Mouse (Mus musculus) heart, embryonic 15.5 days (tissue): ENCODE results near the gene Hnrnpul1. TPM values are rescaled to one million over a fixed set of nuclear protein-coding genes. Genes with fewer than 3 reads are reported as not detected.

Experiments
- ATAC-seq: fragments of 200-750 bp; cut with Nextera tagmentation; replicated peaks from 2 replicates; pipeline ENCODE4 v1.8.0; 2017; ENCODE audit warnings: low read depth, moderate TSS enrichment; ENCODE audit not compliant: insufficient number of reproducible peaks, insufficient read depth, low FRiP score
- H3K27ac ChIP-seq: fragments of 300-500 bp; sonication (generic); 2 replicates; pipeline ENCODE4 v1.5.1; 2015; ENCODE audit warnings: mild to moderate bottlenecking, inconsistent platforms
- H3K27me3 ChIP-seq: fragments of 300-500 bp; sonication (generic); 2 replicates; pipeline ENCODE4 v1.6.1; 2015; ENCODE audit warnings: inconsistent platforms
- H3K36me3 ChIP-seq: fragments of 300-500 bp; sonication (generic); 2 replicates; pipeline ENCODE4 v1.6.1; 2015; ENCODE audit warnings: mild to moderate bottlenecking, inconsistent platforms
- H3K4me1 ChIP-seq: fragments of 300-500 bp; sonication (generic); replicated peaks from 2 replicates; pipeline ENCODE4 v1.6.1; 2015; ENCODE audit warnings: inconsistent platforms
- H3K4me2 ChIP-seq: fragments of 300-500 bp; sonication (generic); 2 replicates; pipeline ENCODE4 v1.6.1; 2015; ENCODE audit warnings: inconsistent platforms, mild to moderate bottlenecking, moderate library complexity
- H3K4me3 ChIP-seq: fragments of 300-500 bp; sonication (generic); 2 replicates; pipeline ENCODE4 v1.5.1; 2015; ENCODE audit warnings: mild to moderate bottlenecking, inconsistent platforms
- H3K9ac ChIP-seq: fragments of 300-500 bp; sonication (generic); 2 replicates; pipeline ENCODE4 v1.6.1; 2015; ENCODE audit warnings: mild to moderate bottlenecking, inconsistent platforms
- H3K9me3 ChIP-seq: fragments of 300-500 bp; sonication (generic); replicated peaks from 2 replicates; pipeline ENCODE4 v1.6.1; 2016; ENCODE audit warnings: inconsistent platforms
- WGBS: fragments of 180-500 bp; shearing (Covaris S2); methylation state at CpG from one replicate; pipeline ENCODE4 v1.1.7; 2015; ENCODE audit warnings: mixed read lengths; 5-methylcytosine and 5-hydroxymethylcytosine counted together
- polyA plus RNA-seq: library from polyadenylated mRNA; unstranded; fragments of >200 nt; fragmentation: Nextera tagmentation; extraction: Ambion mirVana; gene quantifications from 2 replicates; pipeline ENCODE4 v1.2.1, GENCODE M21; 2015

Gene Hnrnpul1
- polyA plus RNA-seq, 1 experiment from 2014 or later = 35.4 TPM

- H3K27ac ChIP-seq = no peak overlapping the region
- no peaks in the 10 kb centered on the region for H3K36me3 ChIP-seq
- no peak overlapping the region for H3K4me2 ChIP-seq
- no peaks in the 10 kb centered on the region for H3K27me3 ChIP-seq
- ATAC-seq = no peak
- no peak overlapping the region for H3K4me3 ChIP-seq
- H3K4me1 ChIP-seq = peaks cover 26% of the 10 kb centered on the region
- WGBS = 76% methylated on average over 5 of the region's 5 CpGs
- no peaks in the 10 kb centered on the region for H3K9me3 ChIP-seq
- H3K9ac ChIP-seq = no peak overlapping the region
Observed at GRCm38 (mm10) chr7:25780021-25780420, 25.5 kb upstream of the Hnrnpul1 start.

- no peak overlapping the region for H3K9ac ChIP-seq
- H3K4me3 ChIP-seq = no peak overlapping the region
- no peak overlapping the region for H3K27ac ChIP-seq
- 82% methylated on average over 5 of the region's 5 CpGs for WGBS
- H3K27me3 ChIP-seq = no peaks in the 10 kb centered on the region
- H3K4me2 ChIP-seq = no peak overlapping the region
- no peaks in the 10 kb centered on the region; the same call in 1 of the 2 replicates for H3K4me1 ChIP-seq
- peaks cover 21% of the 10 kb centered on the region for H3K36me3 ChIP-seq
- H3K9me3 ChIP-seq = no peaks in the 10 kb centered on the region
- no peak for ATAC-seq
Observed at GRCm38 (mm10) chr7:25768229-25768628, 13.7 kb upstream of the Hnrnpul1 start.

- Histone ChIP-seq H3K9me3 (no peaks in the 10 kb centered on the region), H3K4me1 (peaks cover 3% of the 10 kb centered on the region; the same call in 1 of the 2 replicates), H3K27ac (no peak overlapping the region), H3K4me2 (no peak overlapping the region), H3K4me3 (no peak overlapping the region), H3K9ac (no peak overlapping the region), H3K36me3 (peaks cover 28% of the 10 kb centered on the region), H3K27me3 (no peaks in the 10 kb centered on the region)
- 80% methylated on average over 6 of the region's 6 CpGs for WGBS
- ATAC-seq = no peak
Observed at GRCm38 (mm10) chr7:25766108-25766507, 11.6 kb upstream of the Hnrnpul1 start.

- Histone ChIP-seq H3K27me3 (no peaks in the 10 kb centered on the region), H3K4me3 (no peak overlapping the region), H3K27ac (peak overlapping the region; percentile 47), H3K9ac (no peak overlapping the region), H3K9me3 (no peaks in the 10 kb centered on the region), H3K4me2 (no peak overlapping the region), H3K4me1 (peaks cover 3% of the 10 kb centered on the region; the same call in 1 of the 2 replicates), H3K36me3 (peaks cover 24% of the 10 kb centered on the region)
- ATAC-seq = 0 out of 2 replicates have a peak, but pooled peaks have one; percentile 28
- WGBS = 39% methylated on average over 5 of the region's 5 CpGs
Observed at GRCm38 (mm10) chr7:25764221-25764620, 9.7 kb upstream of the Hnrnpul1 start.

GRCm38 (mm10) chr7:25763678-25764077, 9.1 kb upstream of the Hnrnpul1 start:
- no peak overlapping the region for H3K4me2 ChIP-seq
- ATAC-seq = no peak
- H3K36me3 ChIP-seq = peaks cover 24% of the 10 kb centered on the region

GRCm38 (mm10) chr7:25761354-25761753, 6.8 kb upstream of the Hnrnpul1 start:
- H3K4me2 ChIP-seq = no peak overlapping the region
- H3K36me3 ChIP-seq = peaks cover 10% of the 10 kb centered on the region
- no peak overlapping the region for H3K9ac ChIP-seq
- WGBS = 55% methylated on average over 10 of the region's 10 CpGs
- H3K27me3 ChIP-seq = no peaks in the 10 kb centered on the region
- peaks cover 3% of the 10 kb centered on the region; the same call in 1 of the 2 replicates for H3K4me1 ChIP-seq
- no peaks in the 10 kb centered on the region for H3K9me3 ChIP-seq
- no peak overlapping the region for H3K4me3 ChIP-seq
- no peak overlapping the region for H3K27ac ChIP-seq
- ATAC-seq = no peak

More at GRCm38 (mm10) chr7:25763678-25764077, 9.1 kb upstream of the Hnrnpul1 start:
- Histone ChIP-seq H3K27ac (peak overlapping the region; percentile 47), H3K9me3 (no peaks in the 10 kb centered on the region), H3K27me3 (no peaks in the 10 kb centered on the region), H3K4me1 (peaks cover 3% of the 10 kb centered on the region; the same call in 1 of the 2 replicates), H3K4me3 (no peak overlapping the region), H3K9ac (no peak overlapping the region)
- 54% methylated on average over 11 of the region's 11 CpGs for WGBS

GRCm38 (mm10) chr7:25756011-25756410, 1.5 kb upstream of the Hnrnpul1 start:
- peak overlapping the region; percentile 93 for H3K4me2 ChIP-seq
- peak overlapping the region; percentile 96 for H3K4me3 ChIP-seq
- under 1% methylated on average over 18 of the region's 18 CpGs for WGBS
- H3K36me3 ChIP-seq = no peaks in the 10 kb centered on the region; the same call in 1 of the 2 replicates
- peak overlapping the region; percentile 99 for H3K27ac ChIP-seq
- ATAC-seq = peak; percentile 11
- peaks cover 26% of the 10 kb centered on the region for H3K4me1 ChIP-seq
- no peaks in the 10 kb centered on the region for H3K27me3 ChIP-seq
- H3K9me3 ChIP-seq = no peaks in the 10 kb centered on the region
- H3K9ac ChIP-seq = peak overlapping the region; percentile 55

- H3K27me3 ChIP-seq = no peaks in the 10 kb centered on the region
- H3K27ac ChIP-seq = peak overlapping the region; percentile 99
- peak overlapping the region; percentile 96 for H3K4me3 ChIP-seq
- peaks cover 4% of the 10 kb centered on the region for H3K36me3 ChIP-seq
- peak overlapping the region; percentile 93 for H3K4me2 ChIP-seq
- under 1% methylated on average over 15 of the region's 15 CpGs for WGBS
- H3K9me3 ChIP-seq = no peaks in the 10 kb centered on the region
- H3K9ac ChIP-seq = peak overlapping the region; percentile 55
- peaks cover 26% of the 10 kb centered on the region for H3K4me1 ChIP-seq
- peak; percentile 33; the same call in 1 of the 2 replicates for ATAC-seq
Observed at GRCm38 (mm10) chr7:25755468-25755833, 894 bp upstream of the Hnrnpul1 start.

GRCm38 (mm10) chr7:25754439-25754737, 169 bp downstream of the Hnrnpul1 start:
- Histone ChIP-seq H3K36me3 (peaks cover 13% of the 10 kb centered on the region), H3K9ac (peak overlapping the region; percentile 98), H3K4me2 (peak overlapping the region; percentile 76), H3K4me1 (peaks cover 26% of the 10 kb centered on the region), H3K4me3 (peak overlapping the region; percentile 96), H3K27me3 (no peaks in the 10 kb centered on the region), H3K9me3 (no peaks in the 10 kb centered on the region), H3K27ac (peak overlapping the region; percentile 99)
- ATAC-seq = peak; percentile 83; the same call in 1 of the 2 replicates
- under 1% methylated on average over 30 of the region's 30 CpGs for whole genome bisulfite sequencing

- Histone ChIP-seq H3K4me2 (peak overlapping the region; percentile 76), H3K9ac (peak overlapping the region; percentile 98), H3K4me1 (peaks cover 26% of the 10 kb centered on the region), H3K27ac (peak overlapping the region; percentile 99), H3K27me3 (no peaks in the 10 kb centered on the region), H3K4me3 (peak overlapping the region; percentile 96), H3K9me3 (no peaks in the 10 kb centered on the region), H3K36me3 (peaks cover 18% of the 10 kb centered on the region)
- peak; percentile 16 for ATAC-seq
- WGBS = under 1% methylated on average over 46 of the region's 46 CpGs
Observed at GRCm38 (mm10) chr7:25753643-25754438, 716 bp downstream of the Hnrnpul1 start.

GRCm38 (mm10) chr7:25753076-25753475, 1.5 kb downstream of the Hnrnpul1 start:
- H3K9me3 ChIP-seq = no peaks in the 10 kb centered on the region
- peaks cover 26% of the 10 kb centered on the region for H3K36me3 ChIP-seq
- 0 out of 2 replicates have a peak overlapping the region, but pooled peaks have one; percentile 99 for H3K27ac ChIP-seq
- no peak for ATAC-seq
- H3K4me3 ChIP-seq = peak overlapping the region; percentile 96
- peaks cover 26% of the 10 kb centered on the region for H3K4me1 ChIP-seq
- H3K4me2 ChIP-seq = peak overlapping the region; percentile 76
- H3K9ac ChIP-seq = peak overlapping the region; percentile 98
- H3K27me3 ChIP-seq = no peaks in the 10 kb centered on the region

- 49% methylated on average over 3 of the region's 3 CpGs for WGBS
- Histone ChIP-seq H3K4me1 (peaks cover 7% of the 10 kb centered on the region), H3K4me2 (no peak overlapping the region), H3K4me3 (no peak overlapping the region), H3K9me3 (no peaks in the 10 kb centered on the region), H3K27ac (no peak overlapping the region), H3K9ac (no peak overlapping the region), H3K27me3 (no peaks in the 10 kb centered on the region), H3K36me3 (peaks cover 87% of the 10 kb centered on the region)
- no peak for ATAC-seq
Observed at GRCm38 (mm10) chr7:25746844-25747243, 7.7 kb downstream of the Hnrnpul1 start.
